Mouse (Mus musculus) embryo, embryonic 11 days (tissue): ENCODE measurements around the gene Arhgef3.

Experiments used
- DNase-seq: peaks from one replicate; pipeline ENCODE4 v3.0.0-alpha.2; 2015

Arhgef3 gene

DNA sequence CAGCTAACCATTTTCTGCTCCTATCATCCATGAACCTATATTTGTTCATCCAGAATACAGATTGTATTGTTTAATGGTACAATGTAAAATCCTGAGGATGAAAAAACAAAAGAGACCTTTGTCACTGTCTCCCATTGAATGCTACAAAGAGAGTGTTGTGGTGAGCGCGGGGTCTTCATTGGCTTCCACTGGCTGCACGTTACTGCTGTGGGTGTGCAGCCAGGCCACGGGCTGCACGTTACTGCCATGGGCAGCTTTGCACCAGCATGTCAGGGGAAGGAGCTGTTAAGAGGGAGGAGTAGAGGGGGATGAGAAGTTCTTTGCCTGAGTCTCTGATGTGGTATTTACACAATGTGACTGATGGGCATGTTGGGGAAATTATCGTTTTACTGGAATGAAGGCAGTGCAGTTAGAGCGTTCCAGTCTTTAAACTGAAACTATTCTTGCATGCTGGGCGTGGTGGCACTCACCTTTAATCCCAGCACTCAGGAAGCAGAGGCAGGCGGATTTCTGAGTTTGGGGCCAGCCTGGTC is 277.1 kb downstream of the Arhgef3 start:
- no peak for DNase-seq

DNA sequence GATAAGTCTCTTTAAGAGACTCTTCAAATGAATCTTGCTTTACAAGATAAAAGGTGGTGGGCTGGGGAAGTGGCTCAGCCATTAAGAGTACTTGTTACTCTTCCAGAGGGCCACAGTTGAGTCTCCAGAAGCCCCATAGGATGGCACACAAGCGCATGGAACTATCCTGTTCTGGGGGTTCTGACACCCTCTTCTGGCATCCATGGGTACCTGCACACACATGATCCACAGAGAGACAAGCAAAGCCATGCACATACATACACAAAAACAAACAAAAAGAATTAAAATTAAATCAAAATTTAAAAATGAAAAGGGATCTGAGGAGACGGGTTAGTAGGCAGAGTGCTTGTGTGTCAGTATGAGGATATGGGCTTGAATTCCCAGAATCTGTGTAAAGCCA is 278.0 kb downstream of the Arhgef3 start:
- DNase-seq: no peak

DNA sequence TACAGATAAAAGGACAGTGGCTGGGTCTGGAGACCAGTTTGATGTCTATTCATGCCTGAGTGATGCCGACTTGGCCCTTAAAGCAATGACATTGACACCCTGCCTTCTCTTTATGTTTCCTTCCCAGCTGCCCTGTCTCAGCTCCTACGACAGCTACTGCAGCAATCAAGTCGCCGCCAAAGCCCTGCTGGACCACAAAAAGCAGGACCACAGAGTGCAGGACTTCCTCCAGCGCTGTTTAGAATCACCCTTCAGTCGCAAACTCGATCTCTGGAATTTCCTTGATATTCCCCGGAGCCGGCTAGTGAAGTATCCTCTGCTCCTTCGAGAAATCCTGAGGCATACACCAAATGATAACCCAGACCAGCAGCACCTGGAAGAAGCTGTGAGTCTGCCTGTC is 279.1 kb downstream of the Arhgef3 start:
- no peak for DNase-seq

DNA sequence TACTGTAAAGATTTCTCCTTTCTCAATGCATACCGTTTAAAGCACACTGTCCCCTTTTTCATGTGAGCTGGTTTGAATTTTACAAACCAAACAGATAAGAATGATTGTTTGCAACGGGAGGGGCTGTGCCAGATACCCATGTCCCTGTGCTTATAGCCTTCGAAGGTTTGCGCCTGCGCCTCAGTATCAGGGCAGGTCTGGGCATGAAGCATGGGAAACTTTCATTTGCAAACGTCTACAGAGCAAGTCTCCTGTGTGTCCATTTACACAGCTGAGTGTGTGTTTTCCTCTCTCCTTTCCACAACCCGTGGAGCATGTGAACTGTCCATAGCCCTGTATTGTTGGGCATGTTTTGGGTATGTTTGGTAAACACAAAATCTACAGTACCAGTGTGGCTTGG is 281.7 kb downstream of the Arhgef3 start:
- DNase-seq: no peak

DNA sequence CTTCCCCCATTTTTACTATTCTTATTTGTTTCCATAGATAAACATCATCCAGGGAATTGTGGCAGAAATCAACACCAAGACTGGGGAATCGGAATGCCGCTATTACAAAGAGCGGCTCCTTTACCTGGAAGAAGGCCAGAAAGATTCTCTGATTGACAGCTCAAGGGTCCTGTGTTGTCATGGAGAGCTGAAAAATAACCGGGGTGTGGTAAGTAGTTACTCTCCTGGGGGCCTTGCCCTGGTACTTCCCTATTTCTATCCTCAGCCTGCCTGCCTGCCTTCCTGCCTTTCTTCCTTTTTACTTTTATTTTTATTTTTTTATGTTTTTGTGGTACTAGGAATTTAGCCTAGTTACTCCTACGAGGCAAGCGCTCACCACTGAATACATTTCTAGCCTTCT is 282.8 kb downstream of the Arhgef3 start:
- DNase-seq: no peak

DNA sequence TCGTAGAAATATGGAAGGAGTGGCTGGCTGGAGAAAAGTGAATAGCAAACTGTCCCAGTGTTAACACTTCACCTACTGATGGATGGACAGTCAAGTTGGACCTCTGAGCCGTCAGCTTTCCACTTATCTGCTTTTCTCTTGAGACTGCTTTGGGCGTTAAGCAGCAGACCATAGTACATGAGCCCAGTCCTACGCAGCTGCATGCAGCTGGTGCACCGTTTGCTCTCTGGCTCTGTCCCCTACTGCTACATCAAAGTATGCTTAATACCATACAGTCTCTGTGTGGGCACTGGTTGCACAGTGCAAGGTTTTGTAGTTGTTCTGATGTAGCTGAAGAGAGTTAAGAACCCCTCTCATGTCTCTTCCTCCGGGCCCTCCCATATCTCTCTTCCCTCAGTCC is 285.8 kb downstream of the Arhgef3 start:
- no peak for DNase-seq

DNA sequence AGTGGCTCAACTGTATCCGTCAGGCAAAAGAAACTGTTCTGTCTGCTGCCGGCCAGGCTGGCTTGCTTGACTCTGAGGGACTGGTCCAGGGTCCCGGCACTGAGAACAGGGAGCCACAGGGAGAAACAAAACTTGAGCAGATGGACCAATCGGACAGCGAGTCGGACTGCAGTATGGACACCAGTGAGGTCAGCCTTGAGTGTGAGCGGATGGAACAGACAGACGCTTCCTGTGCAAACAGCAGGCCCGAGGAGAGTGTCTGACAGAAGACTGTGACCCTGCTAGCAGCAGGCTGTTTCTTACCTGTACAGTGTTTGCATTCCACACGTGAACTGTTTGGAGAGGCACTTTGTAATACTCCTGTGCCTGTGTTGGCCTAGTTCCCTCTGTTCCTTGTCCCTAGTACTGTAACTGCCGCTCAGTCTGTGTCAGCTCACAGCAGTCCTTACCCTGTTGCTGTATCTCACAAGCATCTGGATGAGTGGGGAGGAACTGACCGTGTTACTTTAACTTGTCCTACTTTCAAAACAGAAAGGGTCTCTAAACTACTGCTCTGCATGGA is 287.1 kb downstream of the Arhgef3 start:
- no peak for DNase-seq

DNA sequence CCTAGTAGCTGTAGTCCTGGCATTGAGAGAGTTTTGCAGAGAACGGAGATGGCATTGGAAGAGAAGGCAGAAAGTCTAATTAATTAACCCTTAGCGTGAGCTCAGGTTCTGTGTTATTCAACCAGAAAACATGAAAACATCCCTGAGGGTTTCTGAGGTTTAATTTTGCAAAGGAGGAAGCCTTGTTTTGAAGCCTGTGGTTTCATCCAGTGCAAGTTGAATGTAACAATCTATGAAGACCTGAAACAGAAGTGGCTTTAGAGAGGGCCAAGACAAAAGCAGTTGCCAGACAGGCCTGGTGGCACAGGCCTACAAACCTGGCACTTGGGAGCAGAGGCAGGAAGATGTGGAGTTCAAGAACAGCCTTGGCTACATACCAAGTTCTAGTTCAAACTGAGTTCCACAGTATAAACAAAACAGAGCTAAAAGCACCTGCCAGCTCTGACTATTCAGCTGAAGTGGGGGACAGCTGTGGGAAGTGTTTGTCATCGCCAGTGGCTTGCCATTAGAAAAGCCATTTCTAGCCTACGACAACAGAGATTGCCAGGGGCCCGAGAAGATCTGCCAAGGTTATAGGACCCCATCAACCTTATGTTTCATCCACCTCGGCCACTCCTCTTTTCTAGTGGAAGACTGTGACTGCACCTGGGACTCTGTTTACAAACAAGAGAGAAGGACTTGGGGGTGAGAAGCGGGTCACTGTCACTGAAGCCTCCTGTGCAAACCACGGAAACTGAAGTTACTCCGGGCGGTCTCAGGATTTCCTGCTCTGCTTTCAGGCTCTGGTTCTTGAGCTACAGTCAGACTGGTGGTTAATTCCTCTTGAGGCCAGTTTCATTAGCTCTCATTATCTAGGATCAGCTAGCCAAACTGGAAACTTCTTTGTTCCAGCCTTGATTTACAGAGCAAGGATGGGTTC is 287.9 kb downstream of the Arhgef3 start:
- DNase-seq: no peak

DNA sequence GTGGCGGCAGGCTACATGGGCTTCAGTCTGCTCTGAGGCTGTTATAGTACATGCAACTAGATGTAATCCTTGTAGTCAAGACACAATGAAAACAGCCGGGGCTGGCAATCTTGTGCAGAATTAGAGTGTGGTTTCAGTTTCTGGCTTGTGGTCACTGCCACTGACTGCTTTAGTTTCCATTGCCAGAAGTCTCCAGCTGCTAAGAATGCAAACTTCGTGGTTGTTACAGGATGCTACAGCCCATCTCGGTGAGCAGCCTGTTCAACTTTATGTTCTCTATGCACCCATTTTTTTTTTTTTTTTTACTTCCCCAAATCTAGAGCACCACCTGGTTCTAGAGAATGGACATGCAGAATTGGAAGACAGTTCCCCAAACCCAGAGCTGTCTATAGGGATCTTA is 290.8 kb downstream of the Arhgef3 start:
- no peak for DNase-seq

DNA sequence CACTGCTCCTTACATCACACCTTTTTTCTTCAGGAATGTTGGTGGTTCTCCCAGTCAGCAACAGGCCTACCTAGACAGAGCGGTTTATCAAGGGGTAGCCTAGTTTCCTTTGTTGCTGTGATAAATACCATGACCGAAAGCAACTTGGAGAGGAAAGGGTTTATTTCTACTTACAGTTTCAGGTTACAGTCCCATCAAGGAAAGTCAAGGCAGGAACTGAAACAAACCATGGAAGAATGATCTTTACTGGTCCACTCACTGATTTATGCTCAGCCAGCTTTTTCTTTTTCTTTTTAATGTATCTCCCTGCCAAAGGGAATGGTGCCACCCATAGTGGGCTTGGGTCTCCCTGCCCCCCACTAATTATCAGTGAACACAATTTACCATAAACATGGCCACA is 291.2 kb downstream of the Arhgef3 start:
- DNase-seq: no peak

DNA sequence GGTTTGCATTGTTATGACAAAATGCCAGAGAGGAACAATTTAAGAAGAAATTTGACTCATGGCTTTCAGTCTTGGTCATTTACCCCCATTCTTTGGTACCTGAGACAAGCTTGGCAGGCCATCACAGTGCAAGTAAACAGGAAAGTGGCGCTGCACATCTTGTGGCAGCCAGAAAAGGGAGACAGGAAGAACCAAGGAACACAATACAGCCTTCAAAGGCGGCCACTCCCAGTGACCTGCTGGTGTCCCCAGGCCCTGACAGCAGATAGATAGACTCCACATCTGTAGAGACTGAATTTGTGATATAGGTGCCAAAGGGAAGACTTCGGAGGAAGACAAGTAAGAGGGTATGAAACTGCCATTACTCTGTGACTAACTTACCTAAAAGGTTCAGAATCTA is 293.5 kb downstream of the Arhgef3 start:
- no peak for DNase-seq

DNA sequence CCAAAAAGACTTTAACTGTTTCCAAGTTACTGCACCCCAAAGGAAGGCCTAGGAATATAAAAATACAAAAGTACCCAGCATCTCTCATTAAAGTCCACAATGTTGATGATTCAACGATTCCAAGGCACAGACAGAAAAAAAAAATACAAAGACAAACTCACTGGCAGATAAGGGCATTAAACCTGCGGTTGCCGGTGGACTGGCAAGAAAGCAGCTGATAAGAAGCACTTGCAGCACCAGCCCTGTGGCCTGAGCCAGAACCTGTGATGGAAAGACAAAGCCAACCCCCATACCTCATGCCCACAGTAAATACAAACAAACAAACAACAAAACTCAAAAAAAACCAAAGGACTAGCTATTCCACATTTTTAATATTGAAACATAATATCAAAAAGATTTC is 295.0 kb downstream of the Arhgef3 start:
- no peak for DNase-seq

DNA sequence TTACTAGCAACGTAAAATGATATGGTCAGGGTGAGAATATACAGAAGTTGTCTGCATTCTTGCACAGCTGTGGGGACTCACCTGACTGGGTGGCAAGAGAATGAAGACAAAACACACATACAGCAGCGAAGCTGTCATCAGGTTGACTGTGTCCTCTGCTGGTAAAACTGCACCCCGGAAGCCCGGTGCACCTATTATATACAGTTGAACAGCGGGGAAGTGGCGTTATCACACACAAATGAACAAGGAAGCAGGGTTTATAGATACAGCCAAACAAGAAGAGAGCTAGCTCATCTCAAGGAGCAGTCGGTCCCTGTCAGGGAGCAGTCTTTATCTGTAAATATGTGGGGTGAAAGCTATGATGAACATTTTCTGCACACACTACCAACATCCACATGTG is 296.8 kb downstream of the Arhgef3 start:
- DNase-seq: no peak

DNA sequence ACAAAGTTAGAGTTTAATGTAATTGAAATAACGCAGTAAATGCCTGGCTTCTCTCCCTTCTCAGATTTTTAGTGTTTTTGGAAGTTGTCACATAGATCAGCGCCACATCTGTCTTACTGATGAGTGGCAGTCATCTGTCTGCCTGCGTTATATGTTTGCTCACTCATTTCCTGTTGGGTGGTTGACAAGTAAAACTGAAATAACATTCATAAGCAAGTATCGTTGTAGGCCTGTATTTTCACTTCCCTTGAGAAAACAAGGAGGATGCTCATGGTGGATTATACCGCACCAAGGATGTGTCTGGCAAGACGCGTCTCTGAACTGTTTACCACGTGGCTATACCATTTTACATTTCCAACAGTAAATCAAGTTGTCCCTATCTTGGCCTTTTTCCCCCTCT is 298.0 kb downstream of the Arhgef3 start:
- no peak for DNase-seq

DNA sequence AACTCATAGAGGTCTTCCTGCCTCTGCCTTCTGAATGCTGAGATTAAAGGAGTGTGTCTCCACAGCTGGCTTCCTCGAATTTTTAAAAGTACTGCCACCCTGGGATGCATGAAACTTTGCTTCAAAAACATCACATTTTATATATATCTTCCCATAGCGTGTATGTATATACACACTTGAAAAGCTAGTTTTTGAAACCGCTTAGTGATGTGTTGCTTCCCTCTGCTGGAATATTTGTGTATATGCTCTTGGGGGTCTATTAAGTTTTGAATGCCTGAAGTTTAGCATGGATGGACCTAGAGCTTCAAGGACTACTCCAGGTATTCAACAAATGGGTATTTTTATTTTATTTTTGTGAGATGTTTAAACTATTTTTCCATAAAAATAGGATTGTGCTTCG is 299.3 kb downstream of the Arhgef3 start:
- DNase-seq: peak; percentile 33

DNA sequence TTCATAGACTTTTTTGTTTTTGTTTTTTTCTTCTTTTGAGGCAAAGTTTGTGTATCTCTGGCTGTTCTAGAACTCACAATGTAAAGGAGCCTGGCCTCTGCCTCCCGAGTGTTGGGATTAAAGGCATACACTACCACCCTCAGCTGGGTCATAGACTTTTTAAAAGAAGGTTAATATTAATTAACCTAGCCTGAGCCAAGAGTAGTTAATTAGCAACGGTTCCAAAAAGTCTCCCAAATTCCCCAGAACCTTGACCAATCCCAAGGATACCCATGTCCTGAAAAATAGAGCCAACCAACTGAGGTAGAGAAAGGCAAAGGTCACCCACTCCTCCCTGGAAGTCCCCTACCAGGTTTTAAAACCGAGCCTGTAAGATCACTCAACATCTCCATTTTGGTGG is 306.1 kb downstream of the Arhgef3 start:
- DNase-seq: no peak

DNA sequence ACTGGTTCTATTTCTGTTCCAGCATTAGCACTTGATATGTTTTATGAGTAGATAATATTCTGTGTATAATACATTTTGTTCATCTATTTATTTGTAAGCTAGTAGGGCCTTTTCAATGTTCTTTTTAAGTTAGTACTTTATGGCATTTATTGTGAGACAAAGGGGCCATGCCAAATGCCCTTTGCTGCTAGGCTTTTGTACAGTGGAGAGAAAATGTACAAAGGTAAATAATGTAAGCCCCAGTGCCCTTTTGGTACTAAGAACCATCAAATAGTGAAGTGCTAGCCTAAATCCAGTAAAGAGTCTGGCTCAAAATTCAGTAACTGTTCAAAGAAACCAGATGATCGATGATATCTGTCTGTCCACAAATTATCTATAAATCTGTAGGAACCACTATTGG is 307.6 kb downstream of the Arhgef3 start:
- DNase-seq: no peak

DNA sequence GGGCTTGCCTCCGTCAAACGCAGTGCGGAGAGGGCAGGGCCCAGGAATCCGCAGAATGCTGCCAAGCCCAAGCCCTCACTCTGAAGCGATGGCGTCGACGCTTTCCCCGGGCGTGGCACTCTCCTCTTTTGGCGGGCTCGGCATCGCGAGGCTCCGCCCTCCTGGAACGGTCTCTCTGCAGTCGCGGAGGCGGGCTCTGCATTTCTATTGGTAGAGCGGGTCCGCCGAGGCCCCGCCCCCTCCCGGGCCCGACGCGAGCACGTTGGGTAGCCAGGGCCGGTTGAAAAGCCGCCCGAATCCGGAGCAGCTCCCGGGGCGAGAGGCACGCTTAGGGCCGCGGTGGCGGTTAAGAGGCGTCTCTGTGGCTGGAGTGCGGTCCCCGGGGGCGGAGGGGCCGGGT is 313.9 kb downstream of the Arhgef3 start, which contains the start of gene Fam208a:
Fam208a (plus strand) TSS at position 262 of the 400 bp plus-strand sequence.
- DNase-seq: peak; percentile 95

DNA sequence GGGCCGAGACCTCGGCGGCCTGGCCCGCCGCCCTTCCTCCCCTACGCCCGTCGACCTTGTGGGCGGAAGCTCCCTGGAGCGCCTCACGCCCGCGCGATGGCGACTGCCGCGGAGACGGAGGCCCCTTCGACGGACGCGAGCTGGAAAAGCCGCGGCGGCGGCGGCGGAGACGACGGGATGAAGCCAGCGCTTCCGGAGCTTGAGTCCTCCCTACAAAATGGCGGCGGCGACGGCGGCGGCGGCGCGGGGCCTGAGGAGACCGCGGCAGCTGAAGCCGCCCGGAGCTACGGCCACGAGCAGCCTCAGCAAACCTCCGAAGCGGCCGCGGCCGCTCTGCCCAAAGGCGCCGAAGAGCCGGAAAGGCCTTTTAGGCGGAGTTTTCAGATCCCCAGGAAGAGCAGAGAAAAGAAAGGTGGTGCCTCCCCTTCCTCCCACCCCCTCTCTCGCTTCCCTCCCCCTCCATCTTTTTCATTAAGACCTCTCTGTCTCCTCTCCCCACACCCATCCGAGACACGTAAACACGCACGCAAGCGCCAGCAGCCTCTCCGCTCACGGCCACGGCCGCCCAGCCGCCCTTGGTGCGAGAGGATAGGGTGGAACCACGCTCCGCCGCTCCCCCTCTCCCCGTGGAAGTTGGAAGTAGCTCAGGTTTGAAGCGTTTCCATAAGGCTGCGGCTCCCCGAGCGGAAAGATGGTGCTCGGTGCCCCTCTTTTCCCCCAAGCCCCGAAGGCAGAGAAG is 314.4 kb downstream of the Arhgef3 start:
- DNase-seq: peak; percentile 82

DNA sequence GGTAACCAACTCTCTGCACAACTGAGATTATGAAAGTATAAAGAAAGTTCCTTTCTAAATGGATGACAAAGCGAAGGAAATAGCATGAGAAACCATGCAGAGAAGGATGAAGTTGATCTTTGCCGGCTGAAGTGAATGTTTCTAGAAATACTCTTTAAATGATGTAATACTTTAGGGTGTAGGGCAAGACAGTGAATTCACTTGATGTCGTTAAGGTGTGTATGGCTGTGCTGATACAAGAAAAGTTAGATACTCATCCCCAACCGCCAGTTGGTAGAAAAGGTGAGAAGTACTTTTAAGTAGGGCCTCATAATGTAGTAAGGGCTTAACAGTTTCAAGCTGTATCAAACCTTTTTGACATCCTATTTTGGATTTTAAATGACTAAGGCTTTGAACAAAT is 315.6 kb downstream of the Arhgef3 start:
- no peak for DNase-seq

DNA sequence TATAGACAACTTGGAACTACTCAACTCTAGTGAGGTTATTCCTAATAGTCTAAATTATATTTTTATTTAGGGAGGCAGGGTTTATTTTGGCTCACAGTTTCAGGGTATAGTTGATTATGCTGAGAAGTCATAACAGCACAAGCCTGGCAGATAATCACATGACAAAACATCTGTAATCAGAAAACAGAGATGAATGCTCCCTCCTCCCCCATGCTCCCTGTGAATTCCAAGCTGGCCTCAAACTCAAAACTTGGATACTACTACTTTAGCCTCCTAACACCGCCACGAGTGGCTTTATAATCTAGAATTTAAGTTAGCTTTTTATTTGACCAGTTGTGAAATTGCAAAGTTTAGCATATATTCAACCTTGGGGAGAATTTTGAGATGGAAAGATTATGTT is 317.4 kb downstream of the Arhgef3 start:
- no peak for DNase-seq

DNA sequence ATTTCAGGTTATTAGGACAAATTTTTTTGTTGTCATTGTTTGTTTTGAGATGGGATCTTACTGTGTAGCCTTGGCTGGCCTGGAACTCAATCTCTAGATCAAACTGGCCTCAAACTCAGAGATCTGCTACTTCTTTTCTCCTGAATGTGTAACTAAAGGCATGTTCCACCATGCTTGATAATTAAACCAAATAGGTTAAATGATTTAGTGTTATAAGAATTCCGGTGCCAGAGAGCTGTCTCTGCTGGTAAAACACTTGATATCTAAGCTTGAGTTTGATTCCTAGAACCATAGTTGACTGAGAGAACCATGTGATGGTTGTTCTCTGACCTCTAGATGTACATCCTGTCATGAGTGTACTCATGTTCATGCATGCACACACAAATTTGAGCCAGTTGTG is 321.4 kb downstream of the Arhgef3 start:
- DNase-seq: no peak

DNA sequence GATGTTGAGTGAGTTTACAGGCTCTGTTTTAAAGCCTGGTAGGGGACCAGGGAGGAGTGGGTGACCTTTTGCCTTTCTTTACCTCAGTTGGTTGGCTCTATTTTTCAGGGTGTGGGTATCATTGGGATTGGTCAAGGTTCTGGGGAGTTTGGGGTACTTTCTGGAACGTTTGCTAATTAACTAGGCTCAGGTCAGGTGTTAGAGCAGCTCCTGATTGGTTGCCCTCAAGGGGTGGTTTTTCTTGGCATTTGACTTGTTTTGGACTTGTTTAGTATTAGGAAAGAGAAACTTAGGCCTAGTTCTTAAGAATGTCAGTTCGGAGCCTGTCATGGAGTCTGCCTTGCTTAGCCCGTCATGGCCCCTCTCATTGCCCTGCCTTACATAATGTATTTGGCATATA is 322.1 kb downstream of the Arhgef3 start:
- no peak for DNase-seq

DNA sequence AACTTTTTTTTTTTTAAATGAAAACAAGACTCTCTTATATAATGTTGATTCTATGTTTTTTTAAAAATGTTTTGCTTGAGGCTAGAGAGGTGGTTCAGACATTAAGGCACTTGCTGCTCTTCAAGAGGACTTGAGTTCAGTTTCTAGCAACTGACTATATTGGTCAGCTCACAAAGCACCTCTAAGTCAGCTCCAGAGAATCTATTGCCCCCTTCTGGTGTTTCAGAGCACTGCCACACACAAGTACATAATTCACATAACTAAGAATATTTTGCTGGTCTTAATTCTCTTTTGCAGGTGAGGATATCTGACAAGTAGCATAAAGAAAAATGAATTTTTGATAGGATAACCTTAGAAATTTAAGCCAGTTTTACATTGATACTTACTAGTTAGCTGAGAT is 326.2 kb downstream of the Arhgef3 start:
- peak; percentile 7 for DNase-seq
